29 mouse cellular contexts compared by ENCODE assay signal in genomic region chr16:23900061-23900460, GRCm38 (mm10). TPM values are rescaled to one million over a fixed set of nuclear protein-coding genes. Genes with fewer than 3 reads are reported as not detected.
A peak's percentile ranks its signal among the peaks of the same experiment; 100 is the strongest.
DNase-seq lines count a peak whose midpoint lies in the region; ATAC-seq lines count a peak whose summit lies in the region.
"Had no signal": no experiment of that assay in that cellular context is flagged by ENCODE, and none has a peak within 500 bp of the region (broad histone marks: within the 10 kb centered on the region; RNA-seq: fewer than 3 reads in every experiment).

No protein-coding gene starts in this region.

- no peak overlapping the region for H3K4me3 ChIP-seq in forebrain, embryonic 14.5 days (ENCODE audit: low read depth, low read length)
- no peak overlapping the region for H3K4me3 ChIP-seq in forebrain, embryonic 13.5 days
- no peak overlapping the region for H3K4me3 ChIP-seq in hindbrain, embryonic 16.5 days (ENCODE audit: low read length)
- no peak overlapping the region for H3K4me3 ChIP-seq in neural tube, embryonic 15.5 days (replicated peaks)
- H3K4me3 ChIP-seq: heart, embryonic 10.5 days; hindbrain, embryonic 10.5 days; limb, embryonic 12.5 days; liver, embryonic 12.5 days had no signal

- DNase-seq in forebrain, embryonic 14.5 days (ENCODE audit: low spot score), result peak; percentile 24
- DNase-seq in right cerebral cortex, adult 18-20 months, result peak; percentile 51
- DNase-seq in right cerebral cortex, postnatal 36 days (ENCODE audit: low spot score in 2 of 2), result no peak
- DNase-seq in layer of hippocampus, adult 9-10 months (ENCODE audit: low spot score), result peak; percentile 49
- DNase-seq in telencephalon, adult 2 months (ENCODE audit: low read depth, low spot score), result peak; percentile 51
- DNase-seq: adrenal gland, adult 8-10 months; cerebellum, adult 2 months; cerebellum, postnatal 25 days; kidney, postnatal 25 days; lung, adult 18-20 months; lung, postnatal 14 days had no signal

- peaks cover 13% of the 10 kb centered on the region for H3K4me1 ChIP-seq in forebrain, embryonic 14.5 days (ENCODE audit: control insufficient read depth, insufficient read depth, low read length)
- H3K4me1 ChIP-seq in forebrain, embryonic 13.5 days, result peaks cover 8% of the 10 kb centered on the region
- peaks cover 3% of the 10 kb centered on the region for H3K4me1 ChIP-seq in hindbrain, embryonic 16.5 days (ENCODE audit: control insufficient read depth, insufficient read depth, low read depth, low read length)
- H3K4me1 ChIP-seq in neural tube, embryonic 15.5 days, result peaks cover 14% of the 10 kb centered on the region
- H3K4me1 ChIP-seq: liver, embryonic 12.5 days had no signal

- no peak for ATAC-seq in forebrain, embryonic 14.5 days
- no peak for ATAC-seq in forebrain, embryonic 13.5 days
- no peak for ATAC-seq in hindbrain, embryonic 16.5 days
- no peak for ATAC-seq in neural tube, embryonic 15.5 days (ENCODE audit: low FRiP score)
- ATAC-seq: activated CD4-positive, CD25-positive, alpha-beta regulatory T cell, adult 4 months; forebrain, embryonic 16.5 days; hindbrain, postnatal 0 days; intestine, embryonic 16.5 days; liver, embryonic 12.5 days had no signal

- no peaks in the 10 kb centered on the region for H3K27me3 ChIP-seq in forebrain, embryonic 14.5 days (replicated peaks; ENCODE audit: control insufficient read depth, insufficient read depth, low read length)
- no peaks in the 10 kb centered on the region for H3K27me3 ChIP-seq in forebrain, embryonic 13.5 days
- H3K27me3 ChIP-seq in hindbrain, embryonic 16.5 days (replicated peaks; ENCODE audit: control insufficient read depth, insufficient read depth, low read length), result no peaks in the 10 kb centered on the region
- H3K27me3 ChIP-seq in neural tube, embryonic 15.5 days (replicated peaks), result no peaks in the 10 kb centered on the region

- H3K4me2 ChIP-seq in forebrain, embryonic 14.5 days (ENCODE audit: low read length), result no peak overlapping the region
- H3K4me2 ChIP-seq in forebrain, embryonic 13.5 days, result no peak overlapping the region
- no peak overlapping the region for H3K4me2 ChIP-seq in hindbrain, embryonic 16.5 days (ENCODE audit: low read length)
- H3K4me2 ChIP-seq in neural tube, embryonic 15.5 days, result no peak overlapping the region
- H3K4me2 ChIP-seq: limb, embryonic 12.5 days; liver, embryonic 12.5 days; midbrain, embryonic 11.5 days had no signal

- H3K27ac ChIP-seq in forebrain, embryonic 14.5 days (ENCODE audit: low read depth, low read length), result no peak overlapping the region
- H3K27ac ChIP-seq in forebrain, embryonic 13.5 days, result no peak overlapping the region
- H3K27ac ChIP-seq in hindbrain, embryonic 16.5 days (ENCODE audit: low read depth, low read length), result no peak overlapping the region
- no peak overlapping the region for H3K27ac ChIP-seq in neural tube, embryonic 15.5 days (replicated peaks)
- H3K27ac ChIP-seq: heart, embryonic 10.5 days; hindbrain, embryonic 10.5 days; hindbrain, postnatal 0 days; limb, embryonic 12.5 days; liver, embryonic 12.5 days; stomach, postnatal 0 days had no signal

- H3K36me3 ChIP-seq in forebrain, embryonic 14.5 days (ENCODE audit: control insufficient read depth, insufficient read depth, low read length), result no peaks in the 10 kb centered on the region
- no peaks in the 10 kb centered on the region for H3K36me3 ChIP-seq in forebrain, embryonic 13.5 days (ENCODE audit: poor library complexity, severe bottlenecking)
- no peaks in the 10 kb centered on the region for H3K36me3 ChIP-seq in hindbrain, embryonic 16.5 days (ENCODE audit: control insufficient read depth, insufficient read depth, low read length)
- no peaks in the 10 kb centered on the region for H3K36me3 ChIP-seq in neural tube, embryonic 15.5 days
- H3K36me3 ChIP-seq: heart, embryonic 10.5 days; hindbrain, embryonic 10.5 days; limb, embryonic 12.5 days; liver, embryonic 12.5 days had no signal

- WGBS in forebrain, embryonic 14.5 days, result 85% methylated on average over 4 of the region's 4 CpGs
- WGBS in forebrain, embryonic 13.5 days, result 85% methylated on average over 4 of the region's 4 CpGs
- 78% methylated on average over 4 of the region's 4 CpGs for WGBS in hindbrain, embryonic 16.5 days
- 76% methylated on average over 4 of the region's 4 CpGs for WGBS in neural tube, embryonic 15.5 days

- no peaks in the 10 kb centered on the region for H3K9me3 ChIP-seq in forebrain, embryonic 14.5 days (replicated peaks; ENCODE audit: control insufficient read depth, low read length)
- no peaks in the 10 kb centered on the region for H3K9me3 ChIP-seq in forebrain, embryonic 13.5 days (replicated peaks)
- H3K9me3 ChIP-seq in hindbrain, embryonic 16.5 days (ENCODE audit: control insufficient read depth, low read length), result no peaks in the 10 kb centered on the region
- H3K9me3 ChIP-seq in neural tube, embryonic 15.5 days (replicated peaks), result no peaks in the 10 kb centered on the region
- H3K9me3 ChIP-seq: heart, embryonic 10.5 days; hindbrain, embryonic 10.5 days; limb, embryonic 12.5 days; liver, embryonic 12.5 days had no signal

- H3K9ac ChIP-seq in forebrain, embryonic 14.5 days (ENCODE audit: low read length), result no peak overlapping the region
- H3K9ac ChIP-seq in forebrain, embryonic 13.5 days, result no peak overlapping the region
- H3K9ac ChIP-seq in hindbrain, embryonic 16.5 days (ENCODE audit: low read depth, low read length), result no peak overlapping the region
- no peak overlapping the region for H3K9ac ChIP-seq in neural tube, embryonic 15.5 days (replicated peaks)
- H3K9ac ChIP-seq: limb, embryonic 12.5 days; liver, embryonic 12.5 days had no signal

RNA-seq across cellular contexts. Expression of gene Sst, which starts 9.3 kb away (rescaled TPM):
- 202 and 215 TPM in 2 replicates for polyA plus RNA-seq in forebrain, embryonic 14.5 days (2014; fragmentation: Nextera tagmentation; extraction: Ambion mirVana)
- polyA plus RNA-seq in forebrain, embryonic 13.5 days (2015; fragmentation: Nextera tagmentation; extraction: Ambion mirVana), result 143 and 203 TPM in 2 replicates
- 295 and 377 TPM in 2 replicates for polyA plus RNA-seq in hindbrain, embryonic 16.5 days (2015; fragmentation: Nextera tagmentation; extraction: Ambion mirVana)
- polyA plus RNA-seq in neural tube, embryonic 15.5 days (2015; fragmentation: Nextera tagmentation; extraction: Ambion mirVana), result 237 and 269 TPM in 2 replicates
- polyA plus RNA-seq: activated CD4-positive, CD25-positive, alpha-beta regulatory T cell, adult 4 months; gonadal fat pad, adult 2 months; heart, embryonic 16.5 days; liver, embryonic 12.5 days had no signal

RNA-seq across cellular contexts. Expression of gene Rtp2, which starts 32.1 kb away (rescaled TPM):
- polyA plus RNA-seq in forebrain, embryonic 14.5 days (2014; fragmentation: Nextera tagmentation; extraction: Ambion mirVana), result not detected in 2 replicates
- polyA plus RNA-seq in forebrain, embryonic 13.5 days (2015; fragmentation: Nextera tagmentation; extraction: Ambion mirVana), result not detected in 2 replicates
- 0.12 TPM in 1 of 2 replicates, not detected in the other for polyA plus RNA-seq in hindbrain, embryonic 16.5 days (2015; fragmentation: Nextera tagmentation; extraction: Ambion mirVana)
- not detected in 2 replicates for polyA plus RNA-seq in neural tube, embryonic 15.5 days (2015; fragmentation: Nextera tagmentation; extraction: Ambion mirVana)
- polyA plus RNA-seq: activated CD4-positive, CD25-positive, alpha-beta regulatory T cell, adult 4 months; cerebellum, adult 2 months; gonadal fat pad, adult 2 months; heart, embryonic 10.5 days; heart, embryonic 16.5 days; hindbrain, embryonic 10.5 days; intestine, embryonic 16.5 days; kidney, embryonic 14.5 days; limb, embryonic 12.5 days; liver, embryonic 12.5 days; midbrain, embryonic 11.5 days; small intestine, adult 2 months; stomach, postnatal 0 days; thymus, postnatal 0 days had no signal

Comparison
In these comparisons a context has a peak if more than half of its experiments do, and no peak if none do; other contexts are left out.
1. DNase-seq: peak in forebrain, embryonic 14.5 days (single experiment), right cerebral cortex, adult 18-20 months (single experiment), layer of hippocampus, adult 9-10 months (single experiment) and telencephalon, adult 2 months (single experiment); none in right cerebral cortex, postnatal 36 days (0 of 2).